ENCODE assay signal across 32 mouse cellular contexts in the genomic region with DNA sequence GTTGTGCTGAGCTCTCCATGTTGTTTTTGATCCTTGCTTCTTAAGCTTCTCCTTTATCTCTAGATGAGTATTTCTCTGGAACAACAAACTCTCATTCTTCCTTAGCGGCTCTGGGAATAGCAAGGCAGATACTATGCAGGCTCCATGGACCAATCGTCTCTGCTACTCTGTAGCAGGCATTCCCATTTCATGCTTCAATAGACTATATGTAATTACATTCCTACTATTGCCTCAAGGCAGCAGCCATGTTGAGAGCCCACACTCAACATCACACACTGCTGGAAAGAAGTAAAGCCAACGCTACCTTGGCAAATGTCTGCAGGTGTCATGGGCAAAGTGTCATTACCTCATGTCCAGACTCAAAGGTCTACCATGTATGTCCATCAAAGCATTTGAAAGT.
"Had no signal": no experiment of that assay in that cellular context is flagged by ENCODE, and none has a peak within 500 bp of the region (broad histone marks: within the 10 kb centered on the region; RNA-seq: fewer than 3 reads in every experiment).

No protein-coding gene starts in this region.

- ATAC-seq: liver, embryonic 12.5 days; liver, postnatal 0 days; lung, postnatal 0 days; midbrain, embryonic 13.5 days; midbrain, embryonic 15.5 days; midbrain, embryonic 16.5 days had no signal

- H3K36me3 ChIP-seq: limb, embryonic 10.5 days; limb, embryonic 12.5 days; limb, embryonic 13.5 days; limb, embryonic 15.5 days; liver, embryonic 12.5 days; liver, embryonic 13.5 days; liver, embryonic 15.5 days; lung, embryonic 15.5 days; midbrain, embryonic 10.5 days; midbrain, embryonic 12.5 days; midbrain, embryonic 13.5 days; midbrain, embryonic 15.5 days had no signal

- H3K9ac ChIP-seq: limb, embryonic 12.5 days; limb, embryonic 13.5 days; limb, embryonic 15.5 days; liver, embryonic 12.5 days; liver, embryonic 13.5 days; liver, embryonic 14.5 days; liver, embryonic 15.5 days; liver, postnatal 0 days; lung, embryonic 14.5 days; lung, embryonic 15.5 days; midbrain, embryonic 12.5 days; midbrain, embryonic 13.5 days; midbrain, embryonic 15.5 days had no signal

- H3K27me3 ChIP-seq: limb, embryonic 12.5 days; limb, embryonic 13.5 days; limb, embryonic 15.5 days; liver, embryonic 12.5 days; liver, embryonic 13.5 days; liver, embryonic 15.5 days; lung, embryonic 15.5 days; megakaryocyte, embryonic 14.5 days; midbrain, embryonic 12.5 days; midbrain, embryonic 13.5 days; midbrain, embryonic 15.5 days had no signal

- DNase-seq: left cerebral cortex, postnatal 4 days; liver; liver, embryonic 13.5 days; liver, postnatal 0 days; lung, adult 18-20 months; lung, adult 2 months; lung, embryonic 14.5 days; lung, postnatal 10 days; lung, postnatal 14 days; lung, postnatal 36 days; lung, postnatal 4 days; midbrain, embryonic 14.5 days had no signal

- H3K9me3 ChIP-seq: limb, embryonic 10.5 days; limb, embryonic 12.5 days; limb, embryonic 13.5 days; limb, embryonic 15.5 days; liver, embryonic 12.5 days; liver, embryonic 15.5 days; lung, embryonic 15.5 days; megakaryocyte, embryonic 14.5 days; midbrain, embryonic 10.5 days; midbrain, embryonic 12.5 days; midbrain, embryonic 13.5 days; midbrain, embryonic 15.5 days had no signal

- H3K4me1 ChIP-seq: limb, embryonic 10.5 days; limb, embryonic 12.5 days; limb, embryonic 13.5 days; limb, embryonic 15.5 days; liver, embryonic 12.5 days; liver, embryonic 13.5 days; liver, embryonic 15.5 days; lung, embryonic 15.5 days; megakaryocyte, embryonic 14.5 days; midbrain, embryonic 10.5 days; midbrain, embryonic 12.5 days; midbrain, embryonic 13.5 days; midbrain, embryonic 15.5 days had no signal

- H3K4me3 ChIP-seq: left cerebral cortex, adult 2 months; limb, embryonic 10.5 days; limb, embryonic 12.5 days; limb, embryonic 13.5 days; limb, embryonic 15.5 days; liver, embryonic 12.5 days; liver, embryonic 13.5 days; liver, embryonic 15.5 days; lung, embryonic 15.5 days; megakaryocyte, embryonic 14.5 days; midbrain, embryonic 10.5 days; midbrain, embryonic 12.5 days; midbrain, embryonic 13.5 days; midbrain, embryonic 15.5 days; myocyte had no signal

- H3K27ac ChIP-seq: left cerebral cortex, adult 2 months; limb, embryonic 10.5 days; limb, embryonic 12.5 days; limb, embryonic 13.5 days; limb, embryonic 15.5 days; liver, embryonic 12.5 days; liver, embryonic 13.5 days; liver, embryonic 14.5 days; liver, embryonic 15.5 days; lung, embryonic 15.5 days; macrophage; midbrain, embryonic 10.5 days; midbrain, embryonic 12.5 days; midbrain, embryonic 13.5 days; midbrain, embryonic 15.5 days had no signal

- H3K4me2 ChIP-seq: limb, embryonic 12.5 days; limb, embryonic 13.5 days; limb, embryonic 15.5 days; liver, embryonic 11.5 days; liver, embryonic 12.5 days; liver, embryonic 13.5 days; liver, embryonic 15.5 days; lung, embryonic 14.5 days; lung, embryonic 15.5 days; midbrain, embryonic 11.5 days; midbrain, embryonic 12.5 days; midbrain, embryonic 13.5 days; midbrain, embryonic 15.5 days had no signal
